Mouse (Mus musculus) ES-Bruce4 (cell line): ENCODE measurements around the gene Fam163a.

Experiments
- CTCF ChIP-seq: IDR thresholded peaks from one replicate; pipeline ENCODE4 v1.8.1; 2011; ENCODE audit warnings: low read depth, low read length
- EP300 ChIP-seq: IDR thresholded peaks from 2 replicates; pipeline ENCODE4 v1.6.1; 2011; ENCODE audit warnings: low read depth, low read length; ENCODE audit not compliant: insufficient read depth
- POLR2A ChIP-seq: IDR thresholded peaks from one replicate; pipeline ENCODE4 v1.8.1; 2011; ENCODE audit warnings: low read length; ENCODE audit not compliant: insufficient read depth

DNA sequence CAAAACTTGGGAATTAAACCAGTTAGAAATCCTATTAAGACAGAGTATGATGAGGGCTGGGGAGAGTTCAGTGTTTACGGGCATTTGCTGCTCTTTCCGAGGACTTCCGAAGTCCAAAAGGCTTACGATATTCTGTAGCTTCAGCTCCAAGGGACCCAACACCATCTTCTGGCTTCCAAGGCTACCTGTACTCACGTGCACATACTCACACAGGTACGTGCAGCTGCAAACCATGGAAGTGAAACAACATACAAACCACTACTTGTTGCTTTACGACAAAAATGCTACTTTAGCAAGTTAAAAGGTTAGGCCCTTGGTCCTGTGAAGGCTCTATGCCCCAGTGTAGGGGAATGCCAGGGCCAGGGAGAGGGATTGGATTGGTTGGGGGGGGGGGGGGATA is 170.9 kb downstream of the Fam163a start:
- TF ChIP-seq CTCF (no peak), EP300 (no peak), POLR2A (no peak)
